Mouse (Mus musculus): ENCODE data around the gene Dab2ip.

Dab2ip gene

GRCm38 (mm10) chr2:35557911-35558825 is at the start of gene Dab2ip:
Gene Dab2ip, plus strand, starts transcription at chr2:35558266.
- DNase-seq (ENCODE audit: low read depth, low spot score): no peak

- DNase-seq (ENCODE audit: low read depth, low spot score): no peak
These were observed 49.3 kb upstream of the Dab2ip start for GRCm38 (mm10) chr2:35508597-35509342.

- no peak for DNase-seq (ENCODE audit: low read depth, low spot score)
These were observed 48.8 kb upstream of the Dab2ip start for GRCm38 (mm10) chr2:35509343-35509667.

GRCm38 (mm10) chr2:35509888-35510287 is 48.2 kb upstream of the Dab2ip start:
- no peak for DNase-seq (ENCODE audit: low read depth, low spot score)

GRCm38 (mm10) chr2:35510920-35511319 is 47.1 kb upstream of the Dab2ip start:
- DNase-seq (ENCODE audit: low read depth, low spot score): no peak

- peak; percentile 36 for DNase-seq (ENCODE audit: low read depth, low spot score)
These were observed 45.8 kb upstream of the Dab2ip start for GRCm38 (mm10) chr2:35512226-35512625.

GRCm38 (mm10) chr2:35514051-35514892 is 43.8 kb upstream of the Dab2ip start:
- no peak for DNase-seq (ENCODE audit: low read depth, low spot score)

- DNase-seq (ENCODE audit: low read depth, low spot score): no peak
These were observed 31.3 kb upstream of the Dab2ip start for GRCm38 (mm10) chr2:35526612-35527242.

GRCm38 (mm10) chr2:35529086-35529485 is 29.0 kb upstream of the Dab2ip start:
- DNase-seq (ENCODE audit: low read depth, low spot score): no peak

GRCm38 (mm10) chr2:35529856-35530255 is 28.2 kb upstream of the Dab2ip start:
- no peak for DNase-seq (ENCODE audit: low read depth, low spot score)

GRCm38 (mm10) chr2:35530732-35531131 is 27.3 kb upstream of the Dab2ip start:
- no peak for DNase-seq (ENCODE audit: low read depth, low spot score)

- no peak for DNase-seq (ENCODE audit: low read depth, low spot score)
These were observed 24.4 kb upstream of the Dab2ip start for GRCm38 (mm10) chr2:35533646-35534045.

GRCm38 (mm10) chr2:35539276-35539972 is 18.6 kb upstream of the Dab2ip start:
- DNase-seq (ENCODE audit: low read depth, low spot score): peak; percentile 78

- DNase-seq (ENCODE audit: low read depth, low spot score): no peak
These were observed 17.3 kb upstream of the Dab2ip start for GRCm38 (mm10) chr2:35540798-35541197.

- peak; percentile 56 for DNase-seq (ENCODE audit: low read depth, low spot score)
These were observed 13.3 kb upstream of the Dab2ip start for GRCm38 (mm10) chr2:35544717-35545116.

- no peak for DNase-seq (ENCODE audit: low read depth, low spot score)
These were observed 12.9 kb upstream of the Dab2ip start for GRCm38 (mm10) chr2:35545125-35545590.

- DNase-seq (ENCODE audit: low read depth, low spot score): no peak
These were observed 11.6 kb upstream of the Dab2ip start for GRCm38 (mm10) chr2:35546462-35546861.

GRCm38 (mm10) chr2:35549191-35549590 is 8.9 kb upstream of the Dab2ip start:
- no peak for DNase-seq (ENCODE audit: low read depth, low spot score)

- no peak for DNase-seq (ENCODE audit: low read depth, low spot score)
These were observed 8.0 kb upstream of the Dab2ip start for GRCm38 (mm10) chr2:35550097-35550496.

- DNase-seq (ENCODE audit: low read depth, low spot score): no peak
These were observed 1.1 kb upstream of the Dab2ip start for GRCm38 (mm10) chr2:35556918-35557486.

All from A20 (cell line).